Mouse (Mus musculus) ES-E14 (cell line): ENCODE results near the gene Tmem39b. TPM values are rescaled to one million over a fixed set of nuclear protein-coding genes. Genes with fewer than 3 reads are reported as not detected.
A peak's percentile ranks its signal among the peaks of the same experiment; 100 is the strongest.

Experiments
- DNase-seq: peaks from one replicate; pipeline ENCODE4 v3.0.0-alpha.2; 2013; ENCODE audit warnings: low read depth, low spot score
- H3K27ac ChIP-seq: 2 replicates; pipeline ENCODE4 v1.5.1; 2012; ENCODE audit warnings: low read depth, mild to moderate bottlenecking, low read length, moderate library complexity, mixed read lengths; ENCODE audit not compliant: poor library complexity, insufficient read depth, severe bottlenecking
- H3K36me3 ChIP-seq: 2 replicates; pipeline ENCODE4 v1.6.1; 2012; ENCODE audit warnings: mild to moderate bottlenecking, low read length, moderate library complexity, mixed read lengths; ENCODE audit not compliant: control insufficient read depth, poor library complexity, insufficient read depth, severe bottlenecking
- H3K4me1 ChIP-seq, 2 experiments: fragments of 150-350 bp in 1 of 2; sonication (generic) in 1 of 2; 2 replicates each; pipeline ENCODE4 v1.6.1; 2012; ENCODE audit warnings: low read length in 2 of 2, mild to moderate bottlenecking in 1 of 2, mixed read lengths in 1 of 2; ENCODE audit not compliant: control insufficient read depth in 2 of 2, insufficient read depth in 2 of 2, poor library complexity in 1 of 2
- H3K4me3 ChIP-seq, 2 experiments: fragments of 150-350 bp in 1 of 2; sonication (generic) in 1 of 2; 2 replicates each; pipeline ENCODE4 v1.5.1; 2012; ENCODE audit warnings: low read length in 2 of 2, low read depth in 1 of 2, mild to moderate bottlenecking in 1 of 2, mixed read lengths in 1 of 2; ENCODE audit not compliant: insufficient read depth in 1 of 2, poor library complexity in 1 of 2, severe bottlenecking in 1 of 2
- H3K9ac ChIP-seq: 2 replicates; pipeline ENCODE4 v1.6.1; 2012; ENCODE audit warnings: low read depth, mild to moderate bottlenecking, low read length, mixed read lengths; ENCODE audit not compliant: poor library complexity, insufficient read depth, severe bottlenecking
- H3K9me3 ChIP-seq: fragments of 150-350 bp; sonication (generic); 2 replicates; pipeline ENCODE4 v1.6.1; 2012; ENCODE audit warnings: low read depth, mild to moderate bottlenecking, low read length; ENCODE audit not compliant: control insufficient read depth, insufficient read depth
- CHD2 ChIP-seq: IDR thresholded peaks from 2 replicates; pipeline ENCODE4 v1.6.1; 2014; ENCODE audit warnings: mild to moderate bottlenecking, low read depth, low read length, inconsistent platforms
- HCFC1 ChIP-seq: IDR thresholded peaks from 2 replicates; pipeline ENCODE4 v1.6.1; 2012; ENCODE audit warnings: low read length, inconsistent platforms, borderline replicate concordance; ENCODE audit not compliant: insufficient read depth
- MAFK ChIP-seq: IDR thresholded peaks from 2 replicates; pipeline ENCODE4 v1.6.1; 2014; ENCODE audit warnings: mild to moderate bottlenecking, low read depth, low read length, inconsistent platforms; ENCODE audit not compliant: insufficient read depth
- ZC3H11A ChIP-seq: IDR thresholded peaks from 2 replicates; pipeline ENCODE4 v1.6.1; 2012; ENCODE audit warnings: low read depth, mild to moderate bottlenecking, inconsistent platforms, low read length, borderline replicate concordance
- ZNF384 ChIP-seq: IDR thresholded peaks from 2 replicates; pipeline ENCODE4 v1.6.1; 2012; ENCODE audit warnings: low read depth, low read length, inconsistent platforms
- in situ Hi-C, 2 experiments: fragments of 600-800 bp; cut with MboI; formaldehyde crosslinking; loops; one replicate each; pipeline ENCODE4 v1.15.1; 2025; ENCODE audit warnings: low sequenced_read_pairs in 2 of 2, inconsistent platforms in 1 of 2; ENCODE audit not compliant: unreplicated experiment in 2 of 2
- total RNA-seq: library from RNA; depleted of rRNA; stranded (reverse); fragments of 300-350 nt; gene quantifications from 2 replicates; pipeline ENCODE4 v1.2.3, GENCODE M21; 2012

Tmem39b gene
- total RNA-seq, 1 experiment = 15.8 TPM

- TF ChIP-seq HCFC1 = no peak
- H3K4me3 ChIP-seq = peak overlapping the region; percentile 73 to 97; a peak in 3 of 4 replicates
- H3K4me1 ChIP-seq = 0 out of 4 replicates have a peak, but pooled peaks cover 0 to 2% of the 10 kb centered on the region in 2 experiments
- H3K9me3 ChIP-seq = no peaks in the 10 kb centered on the region
- H3K9ac ChIP-seq = peak overlapping the region; percentile 97; the same call in 1 of the 2 replicates
- peaks cover 2% of the 10 kb centered on the region; the same call in 1 of the 2 replicates for H3K36me3 ChIP-seq
- no peak for DNase-seq
- H3K27ac ChIP-seq = no peak overlapping the region
- in situ Hi-C loops = no loop called here
Measured at GRCm38 (mm10) chr4:129697191-129697590, 553 bp upstream of the Tmem39b start.

DNA sequence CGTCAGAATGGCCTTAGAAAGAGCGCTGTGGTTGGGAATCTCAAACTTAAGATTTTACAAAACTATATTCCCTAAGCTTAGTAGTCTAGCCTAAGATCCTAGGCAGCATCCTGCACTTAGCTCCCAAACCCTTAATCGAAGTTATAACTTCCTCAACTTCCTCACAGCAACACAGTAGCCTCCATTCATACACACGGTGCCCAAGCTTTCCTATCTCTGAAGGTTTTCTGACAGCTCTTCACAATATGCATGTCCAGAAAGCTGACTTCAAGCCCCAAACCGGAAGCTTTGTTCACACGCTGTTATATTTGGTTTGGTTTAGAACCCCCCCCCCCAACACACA is 852 bp downstream of the Tmem39b start:
- TF ChIP-seq ZC3H11A (no peak), MAFK (no peak), CHD2 (no peak), ZNF384 (no peak), HCFC1 (no peak)
- no peak for DNase-seq
- H3K36me3 ChIP-seq = peaks cover 4% of the 10 kb centered on the region; the same call in 1 of the 2 replicates
- H3K9me3 ChIP-seq = no peaks in the 10 kb centered on the region
- H3K27ac ChIP-seq = no peak overlapping the region
- in situ Hi-C loops = no loop called here
- peak overlapping the region; percentile 73 to 97 for H3K4me3 ChIP-seq
- no peak overlapping the region for H3K9ac ChIP-seq
- H3K4me1 ChIP-seq = 0 out of 4 replicates have a peak, but pooled peaks cover 0 to 2% of the 10 kb centered on the region in 2 experiments

DNA sequence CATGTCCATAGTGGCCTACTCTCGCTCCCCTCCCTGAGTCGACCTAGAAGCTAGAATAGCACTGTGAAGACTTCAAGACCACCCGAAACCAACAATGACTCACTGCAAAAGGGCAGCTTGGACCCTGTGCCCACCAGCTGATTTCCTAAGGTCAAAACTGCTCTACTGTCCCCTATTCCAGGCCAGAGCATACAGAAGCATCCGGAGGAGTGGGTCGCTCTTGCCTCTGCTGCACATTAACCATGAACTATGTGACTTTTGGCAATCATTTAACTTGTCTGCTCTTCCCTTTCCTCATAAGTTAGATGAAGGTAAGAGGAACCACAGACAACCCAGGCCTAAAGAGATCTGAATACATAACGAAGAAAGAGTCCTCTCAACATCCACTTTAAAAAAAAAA is 12.1 kb downstream of the Tmem39b start:
- DNase-seq = no peak
- in situ Hi-C loops = no loop called here
- Histone ChIP-seq H3K9ac (no peak overlapping the region), H3K36me3 (peaks cover 21% of the 10 kb centered on the region; the same call in 1 of the 2 replicates), H3K27ac (no peak overlapping the region), H3K4me1 (0 out of 4 replicates have a peak, but pooled peaks cover 0 to 4% of the 10 kb centered on the region in 2 experiments), H3K9me3 (no peaks in the 10 kb centered on the region), H3K4me3 (no peak overlapping the region)
- TF ChIP-seq HCFC1 (no peak), CHD2 (no peak), MAFK (no peak), ZNF384 (no peak), ZC3H11A (no peak)

- in situ Hi-C loops = no loop called here
- DNase-seq = no peak
- H3K4me1 ChIP-seq = 0 out of 4 replicates have a peak, but pooled peaks cover 0 to 4% of the 10 kb centered on the region in 2 experiments
- H3K4me3 ChIP-seq = no peak overlapping the region
- H3K36me3 ChIP-seq = peaks cover 21% of the 10 kb centered on the region; the same call in 1 of the 2 replicates
- no peak overlapping the region for H3K27ac ChIP-seq
- no peaks in the 10 kb centered on the region for H3K9me3 ChIP-seq
- no peak for TF ChIP-seq ZC3H11A
- TF ChIP-seq CHD2 = no peak
- TF ChIP-seq ZNF384 = no peak
- TF ChIP-seq MAFK = no peak
- TF ChIP-seq HCFC1 = no peak
- no peak overlapping the region for H3K9ac ChIP-seq
Measured at GRCm38 (mm10) chr4:129683901-129684493, 12.6 kb downstream of the Tmem39b start.

- Histone ChIP-seq H3K9ac (no peak overlapping the region), H3K4me1 (peaks cover 0 to 7% of the 10 kb centered on the region in 2 experiments; a peak in 1 of 4 replicates), H3K4me3 (no peak overlapping the region), H3K27ac (no peak overlapping the region), H3K36me3 (peaks cover 27% of the 10 kb centered on the region; the same call in 1 of the 2 replicates), H3K9me3 (no peaks in the 10 kb centered on the region)
- TF ChIP-seq ZNF384 = no peak
- TF ChIP-seq MAFK = no peak
- TF ChIP-seq ZC3H11A = no peak
- no peak for TF ChIP-seq CHD2
- TF ChIP-seq HCFC1 = no peak
- in situ Hi-C loops = no loop called here
- DNase-seq = no peak
Measured at GRCm38 (mm10) chr4:129681837-129682236, 14.8 kb downstream of the Tmem39b start.
